Mouse (Mus musculus) effector memory CD4-positive, alpha-beta T cell, adult 7 months (primary cell): Measurements from ENCODE around the gene Tlr6. TPM values are rescaled to one million over a fixed set of nuclear protein-coding genes. Genes with fewer than 3 reads are reported as not detected.

Source experiments
- polyA plus RNA-seq: library from polyadenylated mRNA; unstranded; fragments of 100-300 nt; shearing (Covaris generic); gene quantifications from one replicate; pipeline ENCODE4 v1.2.1, GENCODE M21; 2017

Tlr6 gene
- polyA plus RNA-seq, result 3.7 TPM

GRCm38 (mm10) chr5:64959843-64960230 is at the start of gene Tlr6:
Gene Tlr6, minus strand, starts transcription at chr5:64960097.

GRCm38 (mm10) chr5:64969861-64970771 is 10.2 kb upstream of the Tlr6 start, which contains the start of gene Fam114a1:
Gene Fam114a1, plus strand, starts transcription at chr5:64970071.

Other genes with a start within 250 kb of the Tlr6 start
- 651 TPM for gene Klf3, start 156.7 kb downstream of the Tlr6 start, polyA plus RNA-seq
- gene Tlr1, start 26.5 kb downstream of the Tlr6 start, polyA plus RNA-seq, result 9.0 TPM
- gene Fam114a1, start 10.0 kb upstream of the Tlr6 start, polyA plus RNA-seq, result 1.4 TPM
- gene Tmem156, start 132.0 kb upstream of the Tlr6 start, polyA plus RNA-seq, result 11.8 TPM
- gene Klhl5, start 147.4 kb upstream of the Tlr6 start, polyA plus RNA-seq, result 39.1 TPM
- gene Wdr19, start 239.6 kb upstream of the Tlr6 start, polyA plus RNA-seq, result 1.9 TPM